Mouse (Mus musculus) liver, postnatal 0 days (tissue): ENCODE data around the gene Ntm. TPM values are rescaled to one million over a fixed set of nuclear protein-coding genes. Genes with fewer than 3 reads are reported as not detected.

Source experiments
- ATAC-seq: fragments of 200-750 bp; cut with Nextera tagmentation; 2 replicates; pipeline ENCODE4 v1.8.0; 2017; ENCODE audit warnings: mild to moderate bottlenecking, moderate library complexity
- DNase-seq: peaks from one replicate; pipeline ENCODE4 v3.0.0-alpha.2; 2016
- H3K27ac ChIP-seq: fragments of 300-500 bp; sonication (generic); 2 replicates; pipeline ENCODE4 v1.5.1; 2014; ENCODE audit warnings: antibody characterized with exemption, moderate library complexity, mild to moderate bottlenecking, low read depth
- H3K27me3 ChIP-seq: fragments of 300-500 bp; sonication (generic); 2 replicates; pipeline ENCODE4 v1.6.1; 2014; ENCODE audit warnings: low read length, control low read depth, mixed read lengths; ENCODE audit not compliant: insufficient read depth
- H3K36me3 ChIP-seq: fragments of 300-500 bp; sonication (generic); replicated peaks from 2 replicates; pipeline ENCODE4 v1.6.1; 2014; ENCODE audit warnings: mild to moderate bottlenecking, control low read depth, low read length, moderate library complexity, mixed read lengths; ENCODE audit not compliant: insufficient read depth
- H3K4me1 ChIP-seq: fragments of 300-500 bp; sonication (generic); 2 replicates; pipeline ENCODE4 v1.6.1; 2014; ENCODE audit warnings: antibody characterized with exemption, mild to moderate bottlenecking, control low read depth; ENCODE audit not compliant: insufficient read depth
- H3K4me2 ChIP-seq: fragments of 300-500 bp; sonication (generic); 2 replicates; pipeline ENCODE4 v1.6.1; 2014; ENCODE audit warnings: low read depth, mild to moderate bottlenecking, low read length, moderate library complexity, mixed read lengths
- H3K4me3 ChIP-seq: fragments of 300-500 bp; sonication (generic); 2 replicates; pipeline ENCODE4 v1.5.1; 2014; ENCODE audit warnings: low read depth, low read length
- H3K9ac ChIP-seq: fragments of 300-500 bp; sonication (generic); replicated peaks from 2 replicates; pipeline ENCODE4 v1.6.1; 2014; ENCODE audit warnings: mild to moderate bottlenecking, moderate library complexity
- H3K9me3 ChIP-seq: fragments of 300-500 bp; sonication (generic); 2 replicates; pipeline ENCODE4 v1.6.1; 2016; ENCODE audit warnings: mild to moderate bottlenecking, control low read depth, low read length, mixed read lengths
- CTCF ChIP-seq: sonication (generic); IDR thresholded peaks from 2 replicates; pipeline ENCODE4 v1.5.1; 2016; ENCODE audit warnings: antibody characterized with exemption, low read depth
- EP300 ChIP-seq: IDR thresholded peaks from 2 replicates; pipeline ENCODE4 v1.6.1; 2016; ENCODE audit warnings: antibody characterized with exemption, low read depth, mild to moderate bottlenecking
- WGBS: fragments of 180-500 bp; shearing (Covaris S2); extraction: QIAGEN DNeasy Blood & Tissue Kit; methylation state at CpG from one replicate; pipeline ENCODE4 v1.1.7; 2014; ENCODE audit not compliant: insufficient replicate concordance; 5-methylcytosine and 5-hydroxymethylcytosine counted together
- polyA plus RNA-seq: library from polyadenylated mRNA; unstranded; fragments of >200 nt; fragmentation: Nextera tagmentation; extraction: Ambion mirVana; gene quantifications from 2 replicates; pipeline ENCODE4 v1.2.1, GENCODE M21; 2015

The Ntm gene
- polyA plus RNA-seq, 1 experiment from 2014 or later = 1.00 TPM

DNA sequence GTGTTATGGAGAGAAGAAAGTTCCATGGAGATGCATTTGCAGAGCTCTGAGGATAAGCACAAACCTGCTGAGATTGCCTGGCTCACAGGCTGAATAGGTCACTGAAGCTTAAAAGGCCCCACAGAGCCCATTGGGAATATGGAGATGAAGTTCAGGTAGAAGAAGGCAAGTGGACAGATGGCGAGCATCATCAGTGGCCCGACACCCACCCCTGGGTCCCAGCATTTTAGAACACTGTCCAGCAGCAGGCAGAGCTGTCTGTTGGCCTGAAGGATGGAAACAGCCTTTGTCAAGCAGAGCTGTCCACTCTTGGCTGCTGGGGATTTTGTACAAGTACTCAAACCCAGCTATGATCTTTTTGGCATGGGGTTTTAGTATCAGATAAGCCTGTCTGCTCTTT lies 722.1 kb downstream of the Ntm start:
- DNase-seq = no peak
- Histone ChIP-seq H3K4me2 (no peak overlapping the region), H3K4me1 (no peaks in the 10 kb centered on the region), H3K36me3 (no peaks in the 10 kb centered on the region), H3K9me3 (no peaks in the 10 kb centered on the region), H3K9ac (no peak overlapping the region), H3K4me3 (no peak overlapping the region), H3K27me3 (no peaks in the 10 kb centered on the region), H3K27ac (no peak overlapping the region)
- TF ChIP-seq CTCF (no peak), EP300 (no peak)
- 59% methylated on average over 2 of the region's 2 CpGs for whole genome bisulfite sequencing
- ATAC-seq = no peak

DNA sequence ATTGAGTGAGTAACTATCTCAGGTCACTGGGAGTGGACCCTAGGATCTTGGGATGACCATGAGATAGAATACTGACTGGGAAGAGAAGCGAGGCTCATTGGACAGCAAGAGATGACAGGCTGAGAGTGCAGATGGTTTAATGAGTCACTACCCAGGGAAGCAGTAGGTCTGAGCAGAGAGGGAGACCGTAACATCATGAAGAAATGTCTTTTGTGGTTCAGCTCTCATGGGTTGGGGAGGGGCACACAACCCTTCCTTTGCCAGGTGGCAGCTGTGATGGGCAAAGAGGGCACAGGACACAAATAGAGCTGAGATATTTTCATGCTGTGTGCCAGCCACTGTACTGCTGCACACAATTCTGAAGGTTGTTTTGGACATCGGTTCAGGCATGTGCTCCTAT lies 724.0 kb downstream of the Ntm start:
- ATAC-seq (no peak), DNase-seq (no peak)
- Histone ChIP-seq H3K27me3 (no peaks in the 10 kb centered on the region), H3K9me3 (no peaks in the 10 kb centered on the region), H3K4me2 (no peak overlapping the region), H3K9ac (no peak overlapping the region), H3K4me3 (no peak overlapping the region), H3K36me3 (no peaks in the 10 kb centered on the region), H3K27ac (no peak overlapping the region), H3K4me1 (no peaks in the 10 kb centered on the region)
- WGBS = 70% methylated on average over 3 of the region's 3 CpGs
- TF ChIP-seq CTCF (no peak), EP300 (no peak)

DNA sequence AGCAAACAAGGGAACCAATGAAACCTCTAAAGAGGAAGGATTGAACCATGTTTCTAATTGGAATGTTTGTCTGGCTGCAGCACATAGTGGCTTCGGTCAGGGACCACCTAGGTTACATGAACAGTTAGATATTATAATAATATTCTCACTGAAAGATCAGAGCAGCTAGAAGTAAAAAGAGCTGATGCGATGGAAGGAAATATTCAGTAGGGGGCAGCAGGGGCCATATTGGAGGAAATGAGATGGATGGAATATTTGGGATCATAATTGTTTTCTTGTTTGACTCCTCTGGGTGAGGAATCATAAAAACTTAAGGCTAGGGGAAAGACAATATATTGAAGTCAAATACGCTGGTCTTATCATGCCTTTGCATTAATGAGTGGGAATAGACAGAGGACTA lies 726.2 kb downstream of the Ntm start:
- no peak for DNase-seq
- Histone ChIP-seq H3K4me2 (no peak overlapping the region), H3K27me3 (no peaks in the 10 kb centered on the region), H3K27ac (no peak overlapping the region), H3K4me3 (no peak overlapping the region), H3K9me3 (no peaks in the 10 kb centered on the region), H3K36me3 (no peaks in the 10 kb centered on the region), H3K9ac (no peak overlapping the region), H3K4me1 (no peaks in the 10 kb centered on the region)
- 79% methylated on average over 3 of the region's 3 CpGs for WGBS
- no peak for ATAC-seq
- TF ChIP-seq CTCF (no peak), EP300 (no peak)

DNA sequence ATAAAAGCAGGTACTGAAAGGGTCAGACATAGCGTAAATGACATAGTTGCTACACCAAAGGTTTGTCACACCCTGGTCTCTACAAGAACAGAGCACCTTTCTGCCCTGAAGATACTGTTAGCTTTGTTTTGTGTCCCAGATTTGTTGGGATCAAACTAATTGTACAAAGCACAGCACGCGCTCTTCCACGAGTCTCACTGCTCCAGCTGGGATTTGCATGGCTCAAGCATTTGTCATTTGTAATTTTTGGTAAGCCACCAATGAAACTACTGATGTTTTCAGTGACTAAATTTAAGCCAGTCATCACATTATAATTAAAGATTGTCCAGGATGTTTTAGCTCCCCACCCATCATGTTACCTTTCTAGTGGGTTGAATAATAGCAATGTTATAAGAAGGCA lies 735.2 kb downstream of the Ntm start:
- Histone ChIP-seq H3K36me3 (no peaks in the 10 kb centered on the region), H3K27me3 (no peaks in the 10 kb centered on the region), H3K9me3 (no peaks in the 10 kb centered on the region), H3K4me3 (no peak overlapping the region), H3K27ac (no peak overlapping the region), H3K4me2 (no peak overlapping the region), H3K4me1 (no peaks in the 10 kb centered on the region), H3K9ac (no peak overlapping the region)
- 83% methylated on average over 4 of the region's 4 CpGs for WGBS
- DNase-seq = no peak
- no peak for TF ChIP-seq EP300
- TF ChIP-seq CTCF = no peak
- ATAC-seq = no peak

DNA sequence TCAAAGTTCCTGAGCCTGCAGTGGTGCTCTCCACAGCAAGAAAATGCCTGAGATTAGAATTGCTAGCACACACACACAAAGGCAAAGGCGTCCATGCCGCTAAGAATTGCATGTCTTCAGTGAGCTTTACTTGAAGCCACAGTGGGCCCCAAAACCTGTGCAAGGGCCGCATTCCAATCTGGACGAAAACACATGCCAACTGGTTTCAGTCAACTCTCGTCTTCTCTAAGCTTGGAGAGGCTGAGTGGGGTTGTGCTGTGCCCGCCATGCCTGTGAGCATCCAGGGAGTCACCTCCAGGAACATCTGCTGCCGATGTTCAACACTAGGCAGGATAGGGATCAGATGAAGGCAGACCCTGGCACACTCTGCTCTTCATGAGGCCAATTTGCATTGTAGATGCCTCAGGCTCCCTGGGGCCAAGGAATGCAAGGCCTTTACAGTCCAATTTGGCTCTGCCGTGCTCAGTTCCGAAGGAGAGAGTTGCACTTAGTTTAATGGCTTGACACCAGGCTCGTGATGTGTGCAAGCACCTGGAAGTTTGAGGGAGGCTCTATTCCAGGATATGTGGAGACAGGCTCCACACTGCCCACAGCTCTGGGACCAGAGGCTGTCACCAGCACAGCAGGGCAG lies 739.9 kb downstream of the Ntm start:
- Histone ChIP-seq H3K36me3 (no peaks in the 10 kb centered on the region), H3K27me3 (no peaks in the 10 kb centered on the region), H3K27ac (no peak overlapping the region), H3K4me3 (no peak overlapping the region), H3K4me2 (no peak overlapping the region), H3K9me3 (no peaks in the 10 kb centered on the region), H3K4me1 (no peaks in the 10 kb centered on the region), H3K9ac (no peak overlapping the region)
- WGBS = 62% methylated on average over 10 of the region's 10 CpGs
- TF ChIP-seq CTCF (no peak), EP300 (no peak)
- DNase-seq (no peak), ATAC-seq (no peak)

DNA sequence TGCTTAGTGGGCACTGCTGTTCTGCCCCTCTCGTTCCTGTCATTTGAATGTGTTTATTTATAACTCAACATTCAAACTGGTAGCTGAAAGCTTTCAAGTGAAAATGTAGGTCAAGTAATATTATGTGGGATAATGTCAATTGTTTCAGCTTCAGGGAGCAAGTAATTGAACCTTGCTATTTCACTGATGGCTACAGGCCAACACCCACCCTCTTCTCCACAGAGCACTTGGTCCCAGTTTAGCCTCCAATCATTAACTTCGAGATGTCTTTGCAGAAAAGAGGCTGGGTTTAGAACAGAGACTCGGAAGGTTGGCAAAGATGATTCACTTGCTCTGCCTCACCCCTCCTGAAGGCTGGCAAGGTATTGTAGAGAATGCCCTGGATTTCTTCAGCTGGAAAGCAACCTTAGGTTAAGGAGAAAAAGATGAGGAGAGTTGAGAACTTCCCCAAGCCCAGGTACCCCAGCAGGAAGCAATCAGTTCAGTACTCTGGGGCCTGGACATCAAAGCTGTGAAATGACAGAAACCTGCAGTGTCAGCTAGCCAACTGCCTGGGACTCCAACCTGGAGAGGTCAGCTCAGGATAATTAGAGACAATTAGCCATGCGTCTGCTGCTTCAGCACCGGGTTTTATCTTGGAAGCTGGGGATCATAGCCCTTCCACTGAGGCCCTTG lies 741.9 kb downstream of the Ntm start:
- Histone ChIP-seq H3K4me2 (no peak overlapping the region), H3K27ac (no peak overlapping the region), H3K4me3 (no peak overlapping the region), H3K9me3 (no peaks in the 10 kb centered on the region), H3K4me1 (no peaks in the 10 kb centered on the region), H3K27me3 (no peaks in the 10 kb centered on the region), H3K9ac (no peak overlapping the region), H3K36me3 (no peaks in the 10 kb centered on the region)
- 21% methylated on average over 5 of the region's 5 CpGs for WGBS
- ATAC-seq (no peak), DNase-seq (no peak)
- TF ChIP-seq EP300 (no peak), CTCF (no peak)
